Mouse (Mus musculus) testis, adult 2 months (tissue): Measurements from ENCODE around the gene Hmga2.

ENCODE experiments used
- CTCF ChIP-seq: fragments of 200-500 bp; IDR thresholded peaks from 2 replicates; pipeline ENCODE4 v1.5.1; 2012; ENCODE audit warnings: low read depth, mild to moderate bottlenecking, inconsistent platforms, low read length, moderate library complexity; ENCODE audit not compliant: control insufficient read depth, insufficient read depth, insufficient replicate concordance
- POLR2A ChIP-seq: fragments of 200-500 bp; IDR thresholded peaks from 2 replicates; pipeline ENCODE4 v1.6.1; 2012; ENCODE audit warnings: low read depth, mild to moderate bottlenecking, inconsistent platforms, low read length, moderate library complexity; ENCODE audit not compliant: control insufficient read depth

DNA sequence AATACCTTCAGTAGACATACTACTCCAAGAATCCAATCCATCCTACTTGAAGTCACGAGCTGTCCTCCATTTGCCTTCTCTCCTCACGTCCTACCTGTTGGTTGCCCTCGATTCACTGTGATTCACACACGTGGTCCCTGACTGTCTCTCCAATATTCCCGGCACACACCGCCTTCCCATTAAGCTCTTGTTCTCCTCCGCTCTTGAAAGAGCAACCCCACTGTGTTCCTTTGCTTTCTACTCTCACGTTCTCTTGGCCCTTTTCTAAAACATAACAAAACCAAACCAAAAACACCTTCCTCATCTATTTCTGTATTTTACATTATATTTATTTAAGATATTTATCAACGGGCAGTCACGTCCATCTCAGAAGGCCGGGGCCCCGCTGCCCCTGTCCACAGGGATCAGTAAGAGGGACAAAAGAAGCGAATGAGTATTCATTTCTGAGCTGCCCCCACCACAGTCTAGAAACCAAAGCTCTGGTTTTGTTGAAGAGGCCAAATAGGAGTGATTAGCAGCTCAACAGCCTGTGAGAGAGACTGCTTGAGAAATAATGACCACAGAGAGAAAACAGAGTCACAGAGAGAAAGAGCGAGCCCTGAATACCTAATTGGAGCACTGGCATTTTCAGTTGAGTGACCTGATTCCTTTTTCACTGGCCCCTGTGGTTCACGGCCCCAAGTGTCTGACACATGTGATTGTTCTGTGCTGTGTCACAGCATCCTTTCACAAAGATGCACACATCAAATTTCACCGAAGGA, 131.5 kb downstream of the Hmga2 start:
- TF ChIP-seq CTCF, result no peak
- no peak for TF ChIP-seq POLR2A
